Mouse (Mus musculus) spleen, adult 2 months (tissue): ENCODE measurements around the gene Abcc1.

Experiments used
- CTCF ChIP-seq: fragments of 200-500 bp; IDR thresholded peaks from 2 replicates; pipeline ENCODE4 v1.5.1; 2011; ENCODE audit warnings: mild to moderate bottlenecking, inconsistent platforms; ENCODE audit not compliant: insufficient read depth, insufficient read length, insufficient replicate concordance; ENCODE audit errors: extremely low read depth
- POLR2A ChIP-seq: fragments of 200-500 bp; IDR thresholded peaks from 2 replicates; pipeline ENCODE4 v1.6.1; 2011; ENCODE audit warnings: low read depth, low read length, inconsistent platforms

GRCm38 (mm10) chr16:14360931-14361330 is 427 bp upstream of the Abcc1 start:
- TF ChIP-seq POLR2A (no peak), CTCF (no peak)
